ENCODE assay signal across 21 mouse cellular contexts in the genomic region with DNA sequence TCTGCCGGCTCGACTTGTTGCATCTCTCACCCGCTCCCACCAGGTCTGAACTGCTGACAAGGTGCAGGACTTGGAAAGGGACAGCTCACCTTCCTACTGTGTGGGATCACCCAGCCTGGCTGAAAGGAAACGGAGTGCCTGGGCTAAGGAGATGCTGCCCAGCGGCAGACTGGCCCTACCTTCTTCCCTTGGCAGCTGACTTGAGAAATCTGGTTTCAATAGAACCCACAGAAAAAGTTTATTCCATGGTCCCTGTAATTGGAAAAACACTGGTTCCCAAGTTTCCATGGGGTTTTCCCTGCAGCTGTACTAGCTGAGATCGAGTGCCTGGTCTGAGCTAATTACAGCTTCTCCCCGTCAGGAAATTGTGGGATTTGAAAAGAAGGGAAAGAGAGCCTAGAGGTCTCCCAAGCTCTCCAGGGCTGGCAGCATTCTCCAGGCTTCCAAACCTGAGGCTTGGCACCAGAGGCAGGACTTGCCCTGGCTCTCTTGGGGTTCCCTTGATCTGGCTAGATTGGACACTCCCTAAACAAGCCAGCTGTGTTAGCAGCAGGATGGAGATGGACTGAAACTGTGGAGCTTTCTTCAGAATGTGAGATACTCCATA. TPM values are rescaled to one million over a fixed set of nuclear protein-coding genes. Genes with fewer than 3 reads are reported as not detected.
DNase-seq lines count a peak whose midpoint lies in the region; ATAC-seq lines count a peak whose summit lies in the region.
"Had no signal": no experiment of that assay in that cellular context is flagged by ENCODE, and none has a peak within 500 bp of the region (broad histone marks: within the 10 kb centered on the region; RNA-seq: fewer than 3 reads in every experiment).

No protein-coding gene starts in this region.

- 0 out of 2 replicates have a peak overlapping the region, but pooled peaks have one; percentile 1 for H3K4me3 ChIP-seq in embryonic facial prominence, embryonic 15.5 days (replicated peaks)
- no peak overlapping the region for H3K4me3 ChIP-seq in limb, embryonic 15.5 days
- H3K4me3 ChIP-seq: erythroblast, embryonic 14.5 days; forebrain, embryonic 15.5 days; heart, embryonic 13.5 days; hindbrain, embryonic 15.5 days had no signal

- peak overlapping the region; percentile 80 for H3K27ac ChIP-seq in embryonic facial prominence, embryonic 15.5 days (replicated peaks)
- peak overlapping the region; percentile 86 for H3K27ac ChIP-seq in limb, embryonic 15.5 days
- H3K27ac ChIP-seq: forebrain, embryonic 15.5 days; heart, embryonic 13.5 days; hindbrain, embryonic 15.5 days had no signal

- H3K4me1 ChIP-seq in embryonic facial prominence, embryonic 15.5 days, result peaks cover 51% of the 10 kb centered on the region
- H3K4me1 ChIP-seq in limb, embryonic 15.5 days, result peaks cover 50% of the 10 kb centered on the region

- H3K27me3 ChIP-seq in embryonic facial prominence, embryonic 15.5 days, result no peaks in the 10 kb centered on the region
- no peaks in the 10 kb centered on the region for H3K27me3 ChIP-seq in limb, embryonic 15.5 days
- H3K27me3 ChIP-seq: forebrain, embryonic 15.5 days; hindbrain, embryonic 15.5 days; Patski had no signal

- peak; percentile 24 for DNase-seq in cerebellum, adult 9-11 months
- no peak for DNase-seq in cerebellum, postnatal 14 days
- DNase-seq in R1 (ENCODE audit: low read depth, low spot score), result peak; percentile 25
- no peak for DNase-seq in left cerebral cortex, postnatal 4 days
- no peak for DNase-seq in adrenal gland, postnatal 14 days
- DNase-seq in layer of hippocampus, postnatal 25 days (ENCODE audit: extremely low spot score in 1 of 2, low spot score in 1 of 2), result no peak
- DNase-seq: adrenal gland, adult 2 months; adrenal gland, postnatal 36 days; cerebellum, adult 2 months; cerebellum, postnatal 25 days; gastrocnemius, postnatal 36 days; heart, adult 11 months; heart, postnatal 36 days had no signal

- intact Hi-C loops in left cerebral cortex, postnatal 4 days (cut with DNase I), result no loop called here

- H3K9ac ChIP-seq in embryonic facial prominence, embryonic 15.5 days, result no peak overlapping the region
- no peak overlapping the region for H3K9ac ChIP-seq in limb, embryonic 15.5 days
- H3K9ac ChIP-seq: forebrain, embryonic 15.5 days; heart, embryonic 13.5 days; hindbrain, embryonic 15.5 days had no signal

- H3K9me3 ChIP-seq in embryonic facial prominence, embryonic 15.5 days (replicated peaks), result no peaks in the 10 kb centered on the region
- H3K9me3 ChIP-seq in limb, embryonic 15.5 days, result no peaks in the 10 kb centered on the region
- H3K9me3 ChIP-seq: forebrain, embryonic 15.5 days; heart, embryonic 13.5 days; hindbrain, embryonic 15.5 days had no signal

- ATAC-seq in embryonic facial prominence, embryonic 15.5 days (ENCODE audit: insufficient number of reproducible peaks, low FRiP score, low TSS enrichment, low read depth), result peak; percentile 58
- no peak for ATAC-seq in limb, embryonic 15.5 days (ENCODE audit: insufficient number of reproducible peaks, low FRiP score, low TSS enrichment, low read depth)
- ATAC-seq: forebrain, embryonic 15.5 days; inflammation-experienced regulatory T-cells, adult 6 months; Patski had no signal

- H3K4me2 ChIP-seq in embryonic facial prominence, embryonic 15.5 days (replicated peaks), result no peak overlapping the region
- H3K4me2 ChIP-seq in limb, embryonic 15.5 days, result no peak overlapping the region
- H3K4me2 ChIP-seq: forebrain, embryonic 15.5 days; heart, embryonic 13.5 days; hindbrain, embryonic 15.5 days had no signal

- H3K36me3 ChIP-seq in embryonic facial prominence, embryonic 15.5 days, result peaks cover 84% of the 10 kb centered on the region
- H3K36me3 ChIP-seq in limb, embryonic 15.5 days, result peaks cover 92% of the 10 kb centered on the region

- 42% methylated on average over 7 of the region's 7 CpGs for WGBS in embryonic facial prominence, embryonic 15.5 days
- 42% methylated on average over 7 of the region's 7 CpGs for WGBS in limb, embryonic 15.5 days

RNA-seq across cellular contexts. Expression of gene Yars, which starts 29.1 kb away (rescaled TPM):
- polyA plus RNA-seq in embryonic facial prominence, embryonic 15.5 days (2015; fragmentation: Nextera tagmentation; extraction: Ambion mirVana), result 75.5 and 83.2 TPM in 2 replicates
- polyA plus RNA-seq in limb, embryonic 15.5 days (2015; fragmentation: Nextera tagmentation; extraction: Ambion mirVana), result 80.5 and 82.6 TPM in 2 replicates
- 100 to 1,000 TPM; 113 to 121 TPM for total RNA-seq in left cerebral cortex, postnatal 4 days (2021)
- 72.1 and 85.5 TPM in 2 replicates for total RNA-seq in adrenal gland, postnatal 14 days (2021)
- 10 to 100 TPM; 85.0 to 85.9 TPM for total RNA-seq in layer of hippocampus, postnatal 25 days (2021)

RNA-seq across cellular contexts. Expression of gene S100pbp, which starts 29.1 kb away (rescaled TPM):
- 17.8 and 18.5 TPM in 2 replicates for polyA plus RNA-seq in embryonic facial prominence, embryonic 15.5 days (2015; fragmentation: Nextera tagmentation; extraction: Ambion mirVana)
- 16.5 and 18.8 TPM in 2 replicates for polyA plus RNA-seq in limb, embryonic 15.5 days (2015; fragmentation: Nextera tagmentation; extraction: Ambion mirVana)
- total RNA-seq in left cerebral cortex, postnatal 4 days (2021), result 10 to 100 TPM; 40.5 to 42.1 TPM
- 24.5 and 30.0 TPM in 2 replicates for total RNA-seq in adrenal gland, postnatal 14 days (2021)
- 10 to 100 TPM; 32.5 to 35.2 TPM for total RNA-seq in layer of hippocampus, postnatal 25 days (2021)

RNA-seq across cellular contexts. Expression of gene C77080, which starts 42.5 kb away (rescaled TPM):
- polyA plus RNA-seq in embryonic facial prominence, embryonic 15.5 days (2015; fragmentation: Nextera tagmentation; extraction: Ambion mirVana), result 8.9 and 10.0 TPM in 2 replicates
- polyA plus RNA-seq in limb, embryonic 15.5 days (2015; fragmentation: Nextera tagmentation; extraction: Ambion mirVana), result 9.6 and 11.6 TPM in 2 replicates
- 10 to 100 TPM in 1 of 2 experiments, 1 to 10 TPM in 1; 9.7 to 11.7 TPM for total RNA-seq in left cerebral cortex, postnatal 4 days (2021)
- total RNA-seq in adrenal gland, postnatal 14 days (2021), result 14.5 and 16.5 TPM in 2 replicates
- total RNA-seq in layer of hippocampus, postnatal 25 days (2021), result 1 to 10 TPM; 7.5 to 7.7 TPM

Comparison
In these comparisons a context has a peak if more than half of its experiments do, and no peak if none do; other contexts are left out.
1. DNase-seq: peak in cerebellum, adult 9-11 months (single experiment) and R1 (single experiment); none in cerebellum, postnatal 14 days (0 of 2), left cerebral cortex, postnatal 4 days (single experiment), adrenal gland, postnatal 14 days (single experiment) and layer of hippocampus, postnatal 25 days (0 of 2).